Mouse (Mus musculus): ENCODE results near the gene Slc30a7. TPM values are rescaled to one million over a fixed set of nuclear protein-coding genes. Genes with fewer than 3 reads are reported as not detected.

Gene Slc30a7
- total RNA-seq, 1 experiment: 25.1 TPM

GRCm38 (mm10) chr3:115949220-115949920, 57.8 kb downstream of the Slc30a7 start:
- in situ Hi-C loops (cut with MboI; ENCODE audit: low sequenced_read_pairs in 2 of 2, unreplicated experiment in 2 of 2): loop anchor here (25.0 kb wide), 1 partner anchor 287 kb away; no protein-coding TSS in a partner anchor
- H3K36me3 ChIP-seq (ENCODE audit: control insufficient read depth, insufficient read depth, low read length, poor library complexity, severe bottlenecking): peaks cover 8% of the 10 kb centered on the region
- H3K27ac ChIP-seq (ENCODE audit: insufficient read depth, low read depth, low read length, poor library complexity, severe bottlenecking): no peak overlapping the region
- TF ChIP-seq ZC3H11A (IDR thresholded peaks at IDR 0.05; ENCODE audit: borderline replicate concordance, low read depth, low read length) (no peak), CHD2 (IDR thresholded peaks at IDR 0.05; ENCODE audit: low read depth, low read length) (no peak), MAFK (IDR thresholded peaks at IDR 0.05; ENCODE audit: insufficient read depth, low read depth, low read length) (no peak), HCFC1 (IDR thresholded peaks at IDR 0.05; ENCODE audit: borderline replicate concordance, insufficient read depth, low read length) (no peak), ZNF384 (IDR thresholded peaks at IDR 0.05; ENCODE audit: low read depth, low read length) (no peak)
- H3K9me3 ChIP-seq (ENCODE audit: control insufficient read depth, insufficient read depth, low read depth, low read length): no peaks in the 10 kb centered on the region
- DNase-seq (ENCODE audit: low read depth, low spot score): no peak
- no peak overlapping the region for H3K4me3 ChIP-seq (ENCODE audit: insufficient read depth in 1 of 2, low read depth in 1 of 2, low read length in 2 of 2, poor library complexity in 1 of 2, severe bottlenecking in 1 of 2)
- H3K4me1 ChIP-seq (ENCODE audit: control insufficient read depth in 2 of 2, insufficient read depth in 2 of 2, low read length in 2 of 2, poor library complexity in 1 of 2): no peaks in the 10 kb centered on the region
- no peak overlapping the region for H3K9ac ChIP-seq (ENCODE audit: insufficient read depth, low read depth, low read length, poor library complexity, severe bottlenecking)

GRCm38 (mm10) chr3:115946272-115946671, 60.9 kb downstream of the Slc30a7 start:
- Histone ChIP-seq H3K36me3 (ENCODE audit: control insufficient read depth, insufficient read depth, low read length, poor library complexity, severe bottlenecking) (peaks cover 5% of the 10 kb centered on the region), H3K4me1 (ENCODE audit: control insufficient read depth in 2 of 2, insufficient read depth in 2 of 2, low read length in 2 of 2, poor library complexity in 1 of 2) (no peaks in the 10 kb centered on the region), H3K9ac (ENCODE audit: insufficient read depth, low read depth, low read length, poor library complexity, severe bottlenecking) (no peak overlapping the region), H3K27ac (ENCODE audit: insufficient read depth, low read depth, low read length, poor library complexity, severe bottlenecking) (no peak overlapping the region), H3K9me3 (ENCODE audit: control insufficient read depth, insufficient read depth, low read depth, low read length) (no peaks in the 10 kb centered on the region), H3K4me3 (ENCODE audit: insufficient read depth in 1 of 2, low read depth in 1 of 2, low read length in 2 of 2, poor library complexity in 1 of 2, severe bottlenecking in 1 of 2) (no peak overlapping the region)
- no peak for DNase-seq (ENCODE audit: low read depth, low spot score)
- TF ChIP-seq ZC3H11A (IDR thresholded peaks at IDR 0.05; ENCODE audit: borderline replicate concordance, low read depth, low read length): no peak
- TF ChIP-seq CHD2 (IDR thresholded peaks at IDR 0.05; ENCODE audit: low read depth, low read length): no peak
- TF ChIP-seq HCFC1 (IDR thresholded peaks at IDR 0.05; ENCODE audit: borderline replicate concordance, insufficient read depth, low read length): no peak
- in situ Hi-C loops (cut with MboI; ENCODE audit: low sequenced_read_pairs in 2 of 2, unreplicated experiment in 2 of 2): loop anchor here (25.0 kb wide), 1 partner anchor 284 kb away; no protein-coding TSS in a partner anchor

DNA sequence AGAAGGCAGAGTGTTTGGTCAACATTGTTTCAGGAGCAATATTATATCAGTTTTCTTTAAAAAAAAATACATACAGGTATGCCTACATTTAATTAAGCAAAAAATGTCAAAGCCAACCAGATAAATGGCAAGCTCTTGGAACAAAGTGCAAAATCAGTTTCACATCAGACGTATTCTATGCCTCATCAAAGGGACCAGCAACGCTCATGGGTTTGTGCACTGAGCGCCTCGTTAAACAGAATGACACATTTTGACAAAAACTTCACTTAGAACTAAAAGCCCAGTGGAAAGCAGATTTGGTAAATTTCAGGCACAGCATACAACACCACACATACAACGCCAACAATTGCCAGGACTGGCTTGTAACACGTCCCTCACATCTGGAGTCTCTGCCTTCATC, 62.8 kb downstream of the Slc30a7 start:
- Histone ChIP-seq H3K9me3 (ENCODE audit: control insufficient read depth, insufficient read depth, low read depth, low read length) (no peaks in the 10 kb centered on the region), H3K4me1 (ENCODE audit: control insufficient read depth in 2 of 2, insufficient read depth in 2 of 2, low read length in 2 of 2, poor library complexity in 1 of 2) (no peaks in the 10 kb centered on the region), H3K27ac (ENCODE audit: insufficient read depth, low read depth, low read length, poor library complexity, severe bottlenecking) (no peak overlapping the region), H3K9ac (ENCODE audit: insufficient read depth, low read depth, low read length, poor library complexity, severe bottlenecking) (no peak overlapping the region), H3K4me3 (ENCODE audit: insufficient read depth in 1 of 2, low read depth in 1 of 2, low read length in 2 of 2, poor library complexity in 1 of 2, severe bottlenecking in 1 of 2) (no peak overlapping the region), H3K36me3 (ENCODE audit: control insufficient read depth, insufficient read depth, low read length, poor library complexity, severe bottlenecking) (peaks cover 3% of the 10 kb centered on the region)
- TF ChIP-seq ZNF384 (IDR thresholded peaks at IDR 0.05; ENCODE audit: low read depth, low read length) (no peak), MAFK (IDR thresholded peaks at IDR 0.05; ENCODE audit: insufficient read depth, low read depth, low read length) (no peak), CHD2 (IDR thresholded peaks at IDR 0.05; ENCODE audit: low read depth, low read length) (no peak), ZC3H11A (IDR thresholded peaks at IDR 0.05; ENCODE audit: borderline replicate concordance, low read depth, low read length) (no peak), HCFC1 (IDR thresholded peaks at IDR 0.05; ENCODE audit: borderline replicate concordance, insufficient read depth, low read length) (no peak)
- in situ Hi-C loops (cut with MboI; ENCODE audit: low sequenced_read_pairs in 2 of 2, unreplicated experiment in 2 of 2): loop anchor here (25.0 kb wide), 1 partner anchor 282 kb away; no protein-coding TSS in a partner anchor
- no peak for DNase-seq (ENCODE audit: low read depth, low spot score)

DNA sequence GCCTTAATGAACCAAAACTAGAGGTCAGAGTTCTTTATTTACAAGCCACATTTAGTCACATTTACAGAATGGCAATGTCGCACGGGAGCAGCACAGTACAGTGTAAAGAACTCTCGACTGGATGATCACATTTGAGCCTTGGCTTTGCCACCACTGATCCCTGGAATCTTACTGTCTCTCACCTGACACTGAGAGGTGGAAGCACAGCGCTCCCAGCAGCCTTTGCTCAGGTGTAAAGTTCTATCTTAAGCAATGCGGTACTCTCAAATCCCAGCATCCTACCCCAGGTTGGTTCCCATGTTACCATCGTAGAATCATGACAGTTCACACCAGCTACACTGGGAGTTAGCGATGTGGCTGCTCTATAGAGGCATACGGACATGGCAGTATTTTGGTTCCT, 65.7 kb downstream of the Slc30a7 start:
- Histone ChIP-seq H3K36me3 (ENCODE audit: control insufficient read depth, insufficient read depth, low read length, poor library complexity, severe bottlenecking) (peaks cover 3% of the 10 kb centered on the region), H3K4me1 (ENCODE audit: control insufficient read depth in 2 of 2, insufficient read depth in 2 of 2, low read length in 2 of 2, poor library complexity in 1 of 2) (no peaks in the 10 kb centered on the region), H3K9ac (ENCODE audit: insufficient read depth, low read depth, low read length, poor library complexity, severe bottlenecking) (no peak overlapping the region), H3K27ac (ENCODE audit: insufficient read depth, low read depth, low read length, poor library complexity, severe bottlenecking) (no peak overlapping the region), H3K9me3 (ENCODE audit: control insufficient read depth, insufficient read depth, low read depth, low read length) (no peaks in the 10 kb centered on the region), H3K4me3 (ENCODE audit: insufficient read depth in 1 of 2, low read depth in 1 of 2, low read length in 2 of 2, poor library complexity in 1 of 2, severe bottlenecking in 1 of 2) (no peak overlapping the region)
- TF ChIP-seq ZNF384 (IDR thresholded peaks at IDR 0.05; ENCODE audit: low read depth, low read length): no peak
- in situ Hi-C loops (cut with MboI; ENCODE audit: low sequenced_read_pairs in 2 of 2, unreplicated experiment in 2 of 2): loop anchor here (25.0 kb wide), 1 partner anchor 279 kb away; no protein-coding TSS in a partner anchor
- no peak for DNase-seq (ENCODE audit: low read depth, low spot score)

DNA sequence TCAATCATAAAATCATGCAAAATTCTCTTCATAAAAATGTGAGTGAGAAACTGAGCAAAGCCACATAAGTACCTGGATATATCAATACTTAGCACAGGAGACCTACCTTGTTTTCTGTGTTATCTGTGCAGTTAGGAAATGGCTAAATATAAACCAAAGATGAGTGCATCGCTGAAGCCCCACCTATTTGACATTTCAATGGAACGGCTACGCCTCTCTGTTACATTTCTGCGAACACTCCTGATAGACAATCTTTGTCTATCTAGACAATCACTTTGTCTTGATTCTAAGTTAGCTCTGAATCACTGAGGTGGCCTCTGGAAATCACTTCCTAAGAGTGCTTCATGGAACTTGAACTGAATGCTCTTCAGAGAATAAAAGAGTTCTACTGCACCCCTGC, 66.7 kb downstream of the Slc30a7 start:
- in situ Hi-C loops (cut with MboI; ENCODE audit: low sequenced_read_pairs in 2 of 2, unreplicated experiment in 2 of 2): loop anchor here (25.0 kb wide), 1 partner anchor 278 kb away; no protein-coding TSS in a partner anchor
- Histone ChIP-seq H3K27ac (ENCODE audit: insufficient read depth, low read depth, low read length, poor library complexity, severe bottlenecking) (no peak overlapping the region), H3K4me1 (ENCODE audit: control insufficient read depth in 2 of 2, insufficient read depth in 2 of 2, low read length in 2 of 2, poor library complexity in 1 of 2) (no peaks in the 10 kb centered on the region), H3K36me3 (ENCODE audit: control insufficient read depth, insufficient read depth, low read length, poor library complexity, severe bottlenecking) (no peaks in the 10 kb centered on the region; the same call in 1 of the 2 replicates), H3K9ac (ENCODE audit: insufficient read depth, low read depth, low read length, poor library complexity, severe bottlenecking) (no peak overlapping the region), H3K4me3 (ENCODE audit: insufficient read depth in 1 of 2, low read depth in 1 of 2, low read length in 2 of 2, poor library complexity in 1 of 2, severe bottlenecking in 1 of 2) (no peak overlapping the region), H3K9me3 (ENCODE audit: control insufficient read depth, insufficient read depth, low read depth, low read length) (no peaks in the 10 kb centered on the region)
- DNase-seq (ENCODE audit: low read depth, low spot score): no peak
- TF ChIP-seq HCFC1 (IDR thresholded peaks at IDR 0.05; ENCODE audit: borderline replicate concordance, insufficient read depth, low read length): no peak
- TF ChIP-seq ZNF384 (IDR thresholded peaks at IDR 0.05; ENCODE audit: low read depth, low read length): no peak

Measured in ES-E14 (cell line).